Mouse (Mus musculus): ENCODE measurements at regions not wholly inside any gene's neighbourhood (a gene's known extent, or its start where the extent isn't known, plus 50 kb on each side); places are given as distances from the start of the nearest gene placed in this dataset.
A peak's percentile ranks its signal among the peaks of the same experiment; 100 is the strongest.
"Not testable (repeated sequence)": the region's sequence is repeated elsewhere in the genome, so short reads cannot be mapped to it uniquely, and the experiment has no call there.

DNA sequence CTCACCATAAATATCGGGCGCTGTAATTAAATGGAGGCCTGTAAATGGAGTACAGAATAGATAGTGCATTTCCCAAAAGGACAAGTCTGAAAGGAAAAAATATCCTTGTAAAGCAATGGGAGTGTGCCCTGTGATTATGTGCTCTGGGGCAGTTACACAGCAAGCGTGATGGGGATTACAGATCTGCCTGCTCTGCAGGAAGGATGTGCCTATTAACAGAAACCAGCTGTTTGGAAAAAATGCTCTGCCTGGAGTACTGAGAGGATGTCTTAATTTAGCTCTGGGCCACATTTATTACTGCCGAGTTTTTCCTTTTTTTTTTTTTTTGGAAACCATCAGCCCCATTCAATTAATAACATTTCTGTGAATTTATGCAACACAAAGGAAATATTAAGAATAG, 344.9 kb upstream of the Tpk1 start:
- peak; percentile 79; the same call in 1 of the 2 replicates for ATAC-seq (ENCODE audit: low FRiP score, low TSS enrichment)
- no peak overlapping the region for H3K27ac ChIP-seq (ENCODE audit: low read length)
- H3K36me3 ChIP-seq (ENCODE audit: insufficient read depth, low read length), result no peaks in the 10 kb centered on the region
- H3K27me3 ChIP-seq (ENCODE audit: insufficient read depth, low read length), result no peaks in the 10 kb centered on the region
- no peaks in the 10 kb centered on the region for H3K4me1 ChIP-seq (ENCODE audit: insufficient read depth, low read length)
- H3K9me3 ChIP-seq (ENCODE audit: low read length), result no peaks in the 10 kb centered on the region
- 36% methylated on average over 4 of the region's 4 CpGs for WGBS
- no peak overlapping the region for H3K4me3 ChIP-seq (ENCODE audit: low read length)
- no peak overlapping the region for H3K4me2 ChIP-seq (replicated peaks; ENCODE audit: low read depth, low read length)
- H3K9ac ChIP-seq (replicated peaks; ENCODE audit: low read length), result no peak overlapping the region

- H3K27ac ChIP-seq (ENCODE audit: low read length); H3K4me3 ChIP-seq (ENCODE audit: low read length); H3K9me3 ChIP-seq (ENCODE audit: low read length); ATAC-seq (ENCODE audit: low FRiP score, low TSS enrichment); H3K36me3 ChIP-seq (ENCODE audit: insufficient read depth, low read length); H3K27me3 ChIP-seq (ENCODE audit: insufficient read depth, low read length); H3K4me1 ChIP-seq (ENCODE audit: insufficient read depth, low read length); H3K9ac ChIP-seq (replicated peaks; ENCODE audit: low read length); H3K4me2 ChIP-seq (replicated peaks; ENCODE audit: low read depth, low read length): not testable (repeated sequence)
Measured at GRCm38 (mm10) chr6:44007196-44007595, 341.1 kb upstream of the Tpk1 start.

Measured in kidney, embryonic 16.5 days (tissue).